Mouse (Mus musculus) megakaryocyte-erythroid progenitor cell, adult 5 weeks (primary cell): Measurements from ENCODE around the gene Tfap2c. TPM values are rescaled to one million over a fixed set of nuclear protein-coding genes. Genes with fewer than 3 reads are reported as not detected.

Experiments used
- polyA plus RNA-seq: library from polyadenylated mRNA; stranded (reverse); fragments of >175 nt; gene quantifications from 2 replicates; pipeline ENCODE4 v1.2.3, GENCODE M21; 2012

Tfap2c gene
- polyA plus RNA-seq, result 0.12 TPM in 1 of 2 replicates, not detected in the other

GRCm38 (mm10) chr2:172549371-172550155, at the start of gene Tfap2c:
Tfap2c (plus strand) TSS chr2:172549593.

Other genes with a start within 250 kb of the Tfap2c start
- gene Fam210b, start 204.0 kb upstream of the Tfap2c start, polyA plus RNA-seq, result 4.9 and 5.6 TPM in 2 replicates
- 9.1 and 13.1 TPM in 2 replicates for gene Aurka, start 179.1 kb upstream of the Tfap2c start, polyA plus RNA-seq
- gene Cstf1, start 178.9 kb upstream of the Tfap2c start, polyA plus RNA-seq, result 10.3 and 12.0 TPM in 2 replicates
- 0.70 and 0.97 TPM in 2 replicates for gene Cass4, start 155.8 kb upstream of the Tfap2c start, polyA plus RNA-seq
- 46.0 and 61.6 TPM in 2 replicates for gene Rtf2, start 109.0 kb upstream of the Tfap2c start, polyA plus RNA-seq
- gene Gcnt7, start 91.0 kb upstream of the Tfap2c start, polyA plus RNA-seq, result not detected in 2 replicates
- 0.30 and 0.57 TPM in 2 replicates for gene Fam209, start 77.1 kb upstream of the Tfap2c start, polyA plus RNA-seq